Mouse (Mus musculus) megakaryocyte, embryonic 14.5 days (primary cell): ENCODE data around the gene Pdap1.

ENCODE experiments used
- FLI1 ChIP-seq: IDR thresholded peaks from 2 replicates; pipeline ENCODE4 v1.6.1; 2012; ENCODE audit warnings: low read length, inconsistent platforms, mixed read lengths
- GATA1 ChIP-seq: IDR thresholded peaks from 3 replicates; pipeline ENCODE4 v1.6.1; 2012; ENCODE audit warnings: mixed read lengths, low read length, inconsistent platforms, borderline replicate concordance

- TF ChIP-seq GATA1 (no peak), FLI1 (no peak)
Measured at GRCm38 (mm10) chr5:145116316-145116715, 23.7 kb downstream of the Pdap1 start.
